Mouse (Mus musculus): ENCODE results near the gene Aff4. TPM values are rescaled to one million over a fixed set of nuclear protein-coding genes. Genes with fewer than 3 reads are reported as not detected.
"Not testable (repeated sequence)": the region's sequence is repeated elsewhere in the genome, so short reads cannot be mapped to it uniquely, and the experiment has no call there.

The Aff4 gene
- total RNA-seq, 1 experiment from 2014 or later, result 90.0 TPM

GRCm38 (mm10) chr11:53425711-53426255 lies 75.2 kb downstream of the Aff4 start:
- ATAC-seq (replicated peaks; ENCODE audit: low read depth, poor library complexity, severe bottlenecking), result no peak

DNA sequence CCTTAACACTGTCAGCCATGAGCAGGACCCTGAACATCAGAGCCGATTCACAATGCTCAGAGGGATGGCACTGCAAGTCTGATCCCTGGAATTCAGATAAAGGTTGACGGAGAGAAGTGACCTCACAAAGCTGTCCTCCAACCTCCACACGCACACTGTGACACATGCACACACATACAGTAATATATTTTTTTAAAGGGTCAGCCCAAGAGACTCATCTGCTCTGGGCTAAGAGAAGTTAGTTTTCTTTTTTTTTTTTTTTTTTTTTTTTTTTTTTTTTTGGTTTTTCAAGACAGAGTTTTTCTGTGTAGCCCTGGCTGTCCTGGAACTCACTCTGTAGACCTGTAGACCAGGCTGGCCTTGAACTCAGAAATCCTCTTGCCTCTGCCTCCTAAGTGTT lies 76.3 kb downstream of the Aff4 start:
- ATAC-seq (replicated peaks; ENCODE audit: low read depth, poor library complexity, severe bottlenecking), result not testable (repeated sequence)

DNA sequence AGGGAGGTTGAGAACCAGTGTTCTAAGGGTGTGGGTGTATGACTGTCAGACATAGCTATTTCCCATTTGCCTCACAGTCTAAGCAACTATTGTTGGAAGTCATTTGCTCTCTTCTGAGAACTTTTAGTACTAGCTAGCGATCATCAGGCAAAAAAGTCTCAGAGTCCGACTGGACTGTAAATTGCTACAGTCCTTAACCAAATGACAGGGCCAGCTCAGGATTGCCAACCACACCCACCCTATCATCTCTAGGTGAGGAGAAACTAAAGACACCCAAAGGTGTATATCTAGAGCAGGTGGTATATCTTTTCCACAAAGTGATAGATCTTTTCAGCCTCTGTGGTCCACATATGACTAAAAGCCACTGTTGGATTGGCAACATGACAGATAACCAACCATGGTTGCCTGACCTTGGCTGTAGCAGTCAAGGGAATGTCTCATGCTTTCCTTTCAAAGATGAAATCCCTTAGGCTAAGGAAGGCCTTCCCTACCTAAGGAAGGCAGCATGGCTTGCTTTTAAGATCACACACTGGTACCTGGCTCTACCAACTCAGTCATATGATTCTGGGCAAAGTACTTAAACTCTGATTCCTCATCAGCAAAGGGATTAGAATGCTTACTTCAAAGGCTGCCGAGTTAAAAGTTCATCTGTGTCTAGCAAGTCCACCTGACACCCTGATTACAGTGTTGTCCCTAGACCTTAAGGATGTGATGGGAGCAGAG lies 77.5 kb downstream of the Aff4 start:
- ATAC-seq (replicated peaks; ENCODE audit: low read depth, poor library complexity, severe bottlenecking), result no peak

DNA sequence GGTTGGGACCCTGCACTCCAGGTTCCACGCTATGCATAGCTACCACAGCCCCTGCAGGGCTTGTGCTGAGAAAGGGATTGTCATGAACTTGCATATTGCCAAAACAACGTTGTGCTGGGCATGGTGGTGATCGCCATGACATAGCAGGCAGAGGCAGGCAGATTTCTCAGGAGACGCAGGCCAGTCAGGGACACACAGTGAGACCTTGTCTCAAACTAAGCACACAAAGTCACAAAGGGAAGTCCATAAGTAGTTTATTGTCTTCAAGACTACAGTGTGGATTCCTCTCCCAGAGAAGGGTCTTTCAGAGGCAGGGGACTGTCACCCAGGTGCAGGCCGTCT lies 78.1 kb downstream of the Aff4 start:
- ATAC-seq (replicated peaks; ENCODE audit: low read depth, poor library complexity, severe bottlenecking), result no peak

DNA sequence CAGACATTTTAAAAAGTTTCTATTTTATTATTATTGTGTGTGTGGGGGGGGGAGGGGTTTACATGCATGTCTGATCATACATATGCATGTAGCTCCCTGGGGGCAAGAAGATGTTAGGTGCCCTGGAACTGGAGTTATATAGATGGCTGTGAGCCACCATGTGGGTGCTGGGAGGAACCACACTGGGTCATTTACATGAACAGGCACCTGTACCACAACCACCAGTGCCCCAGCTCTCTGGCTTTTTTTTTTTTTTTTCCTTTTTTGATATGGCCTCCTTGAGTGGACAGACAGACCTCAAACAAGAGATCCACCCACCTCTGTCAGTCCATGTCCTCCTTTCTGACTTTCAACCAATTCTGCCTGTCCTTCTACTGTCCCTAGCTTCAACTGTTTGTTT lies 78.5 kb downstream of the Aff4 start:
- ATAC-seq (replicated peaks; ENCODE audit: low read depth, poor library complexity, severe bottlenecking), result no peak

DNA sequence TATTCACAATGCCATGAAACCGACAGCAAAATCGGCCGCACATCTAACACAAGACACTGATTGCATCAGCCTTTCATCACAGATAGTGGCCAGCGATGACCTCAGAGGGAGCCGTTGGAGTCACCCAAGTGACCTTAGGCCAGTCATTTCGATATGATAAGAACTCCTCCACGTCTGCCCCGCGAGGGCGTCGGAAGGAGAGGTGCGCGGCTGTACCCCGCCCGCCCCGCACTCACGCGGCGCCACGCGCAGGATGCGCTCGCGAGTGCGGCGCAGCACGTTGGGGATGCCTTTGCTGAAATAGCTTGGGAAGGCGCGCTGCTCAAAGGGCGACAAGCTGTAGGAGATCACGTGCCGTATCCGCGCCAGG lies 79.7 kb downstream of the Aff4 start:
- ATAC-seq (replicated peaks; ENCODE audit: low read depth, poor library complexity, severe bottlenecking), result peak; percentile 22

- ATAC-seq (replicated peaks; ENCODE audit: low read depth, poor library complexity, severe bottlenecking), result peak; percentile 88
Measured at GRCm38 (mm10) chr11:53430670-53431346, 80.2 kb downstream of the Aff4 start, which contains the start of the genes Uqcrq and Gdf9. Uqcrq (minus strand) TSS chr11:53430831. Gdf9 (plus strand) TSS chr11:53431023.

DNA sequence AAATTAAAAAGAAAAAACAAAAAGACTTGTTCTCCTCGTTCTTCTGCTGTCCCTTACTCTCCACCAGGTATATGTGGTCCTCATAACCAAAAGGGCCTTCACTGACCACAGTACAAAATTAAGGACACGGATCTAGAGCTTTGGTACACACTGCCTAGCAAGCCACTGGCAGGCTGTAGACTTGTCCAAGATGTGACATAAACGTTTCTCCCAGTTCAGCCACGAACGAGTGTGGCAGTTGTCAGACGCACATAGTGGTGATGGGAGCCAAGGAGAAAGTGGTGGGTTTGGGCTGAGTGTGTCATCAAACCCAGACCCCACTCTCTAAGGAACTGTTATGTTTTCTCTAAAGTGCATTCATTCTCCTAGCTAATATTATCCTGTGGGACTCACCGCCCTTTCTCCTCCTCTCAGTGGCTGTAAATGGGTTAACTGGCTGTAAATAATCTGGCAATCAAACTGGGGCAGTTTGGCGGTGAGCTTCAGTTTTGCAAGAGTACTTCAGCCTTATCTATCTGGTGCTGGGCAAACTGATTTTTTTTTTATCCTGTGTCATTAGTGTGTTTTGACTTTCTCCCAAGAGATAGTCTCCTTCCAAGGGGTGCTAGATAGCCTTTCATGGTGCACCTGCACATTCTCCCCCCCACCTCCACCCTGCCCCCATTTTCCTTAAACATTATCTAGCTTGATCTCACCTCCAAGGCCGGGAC lies 80.9 kb downstream of the Aff4 start:
- 0 out of 2 replicates have a peak, but pooled peaks have one; percentile 2 for ATAC-seq (replicated peaks; ENCODE audit: low read depth, poor library complexity, severe bottlenecking)

- ATAC-seq (replicated peaks; ENCODE audit: low read depth, poor library complexity, severe bottlenecking), result no peak
Measured at GRCm38 (mm10) chr11:53433057-53433456, 82.4 kb downstream of the Aff4 start.

DNA sequence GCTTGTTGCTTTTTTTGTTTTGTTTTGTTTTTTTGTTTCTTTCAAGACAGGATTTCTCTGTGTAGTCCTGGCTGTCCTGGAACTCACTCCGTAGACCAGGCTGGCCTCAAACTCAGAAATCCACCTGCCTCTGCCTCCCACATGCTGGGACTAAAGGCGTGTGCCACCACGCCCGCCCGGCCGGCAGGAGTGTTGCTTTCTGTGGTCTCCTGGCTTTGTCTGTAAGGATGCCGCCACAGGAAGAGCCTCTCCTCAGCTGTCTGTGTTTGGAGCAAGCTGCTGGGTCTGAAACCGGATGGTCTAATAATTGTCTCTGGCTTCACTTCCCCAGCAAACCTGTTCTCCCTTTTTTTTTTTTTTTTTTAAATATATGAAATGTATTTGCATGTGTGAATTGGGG lies 84.9 kb downstream of the Aff4 start:
- no peak for ATAC-seq (replicated peaks; ENCODE audit: low read depth, poor library complexity, severe bottlenecking)

DNA sequence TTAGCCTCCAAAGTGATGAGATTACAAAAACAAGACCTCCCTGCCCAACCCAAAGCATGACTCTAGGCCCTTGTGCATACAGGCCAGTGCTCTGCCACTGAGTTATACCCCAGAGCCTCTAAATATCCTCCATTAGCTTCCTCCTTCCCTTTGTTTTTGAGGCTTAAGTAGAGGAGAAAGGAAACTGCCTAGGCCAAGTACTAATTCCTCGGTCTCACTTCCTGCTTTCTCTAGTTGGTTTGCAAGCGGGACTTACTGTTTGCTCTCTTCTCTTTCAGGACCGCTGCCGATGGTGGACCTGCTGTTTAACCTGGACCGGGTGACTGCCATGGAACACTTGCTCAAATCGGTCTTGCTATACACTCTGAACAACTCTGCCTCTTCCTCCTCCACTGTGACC lies 85.7 kb downstream of the Aff4 start:
- no peak for ATAC-seq (replicated peaks; ENCODE audit: low read depth, poor library complexity, severe bottlenecking)

GRCm38 (mm10) chr11:53441921-53442320 lies 91.3 kb downstream of the Aff4 start:
- ATAC-seq (replicated peaks; ENCODE audit: low read depth, poor library complexity, severe bottlenecking), result peak; percentile 87

DNA sequence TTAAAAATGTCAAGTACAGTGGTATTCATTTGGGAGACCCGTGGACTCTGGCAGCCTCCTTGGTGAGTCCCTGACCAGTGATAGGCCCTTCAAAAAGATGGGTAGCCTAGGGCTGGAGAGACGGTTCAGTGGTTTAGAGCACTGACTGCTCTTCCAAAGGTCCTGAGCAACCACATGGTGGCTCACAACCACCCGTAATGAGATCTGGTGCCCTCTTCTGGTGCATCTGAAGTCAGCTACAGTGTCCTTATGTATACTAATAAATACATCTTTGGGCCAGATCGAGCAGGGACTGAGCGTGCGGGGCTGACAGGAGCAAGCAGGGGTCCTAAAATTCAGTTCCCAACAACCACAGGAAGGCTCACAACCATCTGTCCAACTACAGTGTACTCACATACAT lies 93.2 kb downstream of the Aff4 start:
- ATAC-seq (replicated peaks; ENCODE audit: low read depth, poor library complexity, severe bottlenecking), result no peak

GRCm38 (mm10) chr11:53445562-53445961 lies 94.9 kb downstream of the Aff4 start:
- no peak for ATAC-seq (replicated peaks; ENCODE audit: low read depth, poor library complexity, severe bottlenecking)

- no peak for ATAC-seq (replicated peaks; ENCODE audit: low read depth, poor library complexity, severe bottlenecking)
Measured at GRCm38 (mm10) chr11:53446183-53446582, 95.5 kb downstream of the Aff4 start.

GRCm38 (mm10) chr11:53447996-53448395 lies 97.4 kb downstream of the Aff4 start:
- no peak for ATAC-seq (replicated peaks; ENCODE audit: low read depth, poor library complexity, severe bottlenecking)

- no peak for ATAC-seq (replicated peaks; ENCODE audit: low read depth, poor library complexity, severe bottlenecking)
Measured at GRCm38 (mm10) chr11:53448529-53448928, 97.9 kb downstream of the Aff4 start.

- ATAC-seq (replicated peaks; ENCODE audit: low read depth, poor library complexity, severe bottlenecking), result 0 out of 2 replicates have a peak, but pooled peaks have one; percentile 18
Measured at GRCm38 (mm10) chr11:53450070-53450705, 99.6 kb downstream of the Aff4 start.

DNA sequence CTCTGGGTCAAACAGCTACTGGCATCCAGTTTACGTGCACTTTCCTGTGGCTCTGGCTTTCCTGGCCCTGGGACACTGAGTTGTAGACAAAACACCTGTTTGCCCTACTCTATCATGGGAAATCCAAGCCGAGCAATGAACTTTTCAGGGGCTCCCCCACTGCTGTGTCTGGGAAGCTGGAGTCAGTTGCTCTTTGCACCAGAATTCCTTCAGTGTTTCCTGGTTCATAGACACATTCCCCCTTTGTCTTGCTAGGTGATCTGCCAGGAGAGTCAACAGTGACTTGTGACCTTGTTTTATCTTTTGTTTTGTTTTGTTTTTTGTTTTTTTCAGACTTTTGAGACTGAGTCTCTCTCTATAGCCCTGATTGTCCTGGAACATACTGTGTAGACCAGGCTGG lies 100.7 kb downstream of the Aff4 start:
- ATAC-seq (replicated peaks; ENCODE audit: low read depth, poor library complexity, severe bottlenecking), result no peak

DNA sequence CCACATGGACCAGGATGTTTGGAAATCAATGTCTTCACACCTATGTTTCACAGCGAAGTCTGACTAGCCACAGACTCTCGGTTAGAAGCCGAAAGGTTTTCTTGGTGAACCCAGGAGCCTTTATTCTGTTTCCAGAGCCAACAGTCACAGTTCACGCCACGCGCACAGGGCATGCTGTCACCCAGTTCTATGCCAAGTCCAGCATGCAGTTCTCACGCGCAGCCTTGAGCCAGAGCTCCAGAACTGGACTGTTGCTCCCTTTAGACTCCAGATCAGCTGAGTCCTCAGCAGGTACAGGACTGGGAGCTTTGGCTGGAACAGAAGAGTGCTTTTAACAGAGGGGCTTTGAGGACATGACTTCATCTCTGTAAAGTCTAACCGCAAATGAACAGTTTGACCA lies 101.8 kb downstream of the Aff4 start:
- ATAC-seq (replicated peaks; ENCODE audit: low read depth, poor library complexity, severe bottlenecking), result no peak
